Mouse (Mus musculus): ENCODE measurements around the gene Fkbp1a.

Gene Fkbp1a

GRCm38 (mm10) chr2:151546571-151546970, 4.3 kb downstream of the Fkbp1a start:
- DNase-seq (ENCODE audit: low spot score), result no peak

GRCm38 (mm10) chr2:151549615-151550121, 7.4 kb downstream of the Fkbp1a start:
- no peak for DNase-seq (ENCODE audit: low spot score)

GRCm38 (mm10) chr2:151562930-151563921, 20.9 kb downstream of the Fkbp1a start:
- peak; percentile 78 for DNase-seq (ENCODE audit: low spot score)

- DNase-seq (ENCODE audit: low spot score), result no peak
Measured at GRCm38 (mm10) chr2:151564006-151564405, 21.7 kb downstream of the Fkbp1a start.

- no peak for DNase-seq (ENCODE audit: low spot score)
Measured at GRCm38 (mm10) chr2:151564986-151565385, 22.7 kb downstream of the Fkbp1a start.

- DNase-seq (ENCODE audit: low spot score), result no peak
Measured at GRCm38 (mm10) chr2:151566856-151567255, 24.6 kb downstream of the Fkbp1a start.

GRCm38 (mm10) chr2:151569452-151569851, 27.2 kb downstream of the Fkbp1a start:
- no peak for DNase-seq (ENCODE audit: low spot score)

GRCm38 (mm10) chr2:151571873-151572700, 29.8 kb downstream of the Fkbp1a start, which contains the start of gene Sdcbp2:
Gene Sdcbp2, plus strand, starts transcription at chr2:151572622.
- peak; percentile 81 for DNase-seq (ENCODE audit: low spot score)

- DNase-seq (ENCODE audit: low spot score), result no peak
Measured at GRCm38 (mm10) chr2:151573667-151574066, 31.4 kb downstream of the Fkbp1a start.

GRCm38 (mm10) chr2:151574607-151575006, 32.3 kb downstream of the Fkbp1a start:
- no peak for DNase-seq (ENCODE audit: low spot score)

- peak; percentile 34 for DNase-seq (ENCODE audit: low spot score)
Measured at GRCm38 (mm10) chr2:151575119-151575698, 32.9 kb downstream of the Fkbp1a start.

- DNase-seq (ENCODE audit: low spot score), result peak; percentile 86
Measured at GRCm38 (mm10) chr2:151575699-151576389, 33.6 kb downstream of the Fkbp1a start.

GRCm38 (mm10) chr2:151579183-151579582, 36.9 kb downstream of the Fkbp1a start:
- DNase-seq (ENCODE audit: low spot score), result no peak

- DNase-seq (ENCODE audit: low spot score), result no peak
Measured at GRCm38 (mm10) chr2:151580945-151581344, 38.7 kb downstream of the Fkbp1a start.

- no peak for DNase-seq (ENCODE audit: low spot score)
Measured at GRCm38 (mm10) chr2:151585934-151586333, 43.7 kb downstream of the Fkbp1a start.

GRCm38 (mm10) chr2:151586807-151587206, 44.5 kb downstream of the Fkbp1a start:
- DNase-seq (ENCODE audit: low spot score), result no peak

GRCm38 (mm10) chr2:151587306-151587705, 45.0 kb downstream of the Fkbp1a start:
- DNase-seq (ENCODE audit: low spot score), result no peak

- no peak for DNase-seq (ENCODE audit: low spot score)
Measured at GRCm38 (mm10) chr2:151598068-151598467, 55.8 kb downstream of the Fkbp1a start.

GRCm38 (mm10) chr2:151602106-151602505, 59.8 kb downstream of the Fkbp1a start:
- DNase-seq (ENCODE audit: low spot score), result no peak

- DNase-seq (ENCODE audit: low spot score), result no peak
Measured at GRCm38 (mm10) chr2:151603630-151604029, 61.3 kb downstream of the Fkbp1a start.

- no peak for DNase-seq (ENCODE audit: low spot score)
Measured at GRCm38 (mm10) chr2:151605437-151605987, 63.2 kb downstream of the Fkbp1a start.

Data from urinary bladder, postnatal 14 days (tissue).